ENCODE assay signal across 14 mouse cellular contexts in the genomic region with DNA sequence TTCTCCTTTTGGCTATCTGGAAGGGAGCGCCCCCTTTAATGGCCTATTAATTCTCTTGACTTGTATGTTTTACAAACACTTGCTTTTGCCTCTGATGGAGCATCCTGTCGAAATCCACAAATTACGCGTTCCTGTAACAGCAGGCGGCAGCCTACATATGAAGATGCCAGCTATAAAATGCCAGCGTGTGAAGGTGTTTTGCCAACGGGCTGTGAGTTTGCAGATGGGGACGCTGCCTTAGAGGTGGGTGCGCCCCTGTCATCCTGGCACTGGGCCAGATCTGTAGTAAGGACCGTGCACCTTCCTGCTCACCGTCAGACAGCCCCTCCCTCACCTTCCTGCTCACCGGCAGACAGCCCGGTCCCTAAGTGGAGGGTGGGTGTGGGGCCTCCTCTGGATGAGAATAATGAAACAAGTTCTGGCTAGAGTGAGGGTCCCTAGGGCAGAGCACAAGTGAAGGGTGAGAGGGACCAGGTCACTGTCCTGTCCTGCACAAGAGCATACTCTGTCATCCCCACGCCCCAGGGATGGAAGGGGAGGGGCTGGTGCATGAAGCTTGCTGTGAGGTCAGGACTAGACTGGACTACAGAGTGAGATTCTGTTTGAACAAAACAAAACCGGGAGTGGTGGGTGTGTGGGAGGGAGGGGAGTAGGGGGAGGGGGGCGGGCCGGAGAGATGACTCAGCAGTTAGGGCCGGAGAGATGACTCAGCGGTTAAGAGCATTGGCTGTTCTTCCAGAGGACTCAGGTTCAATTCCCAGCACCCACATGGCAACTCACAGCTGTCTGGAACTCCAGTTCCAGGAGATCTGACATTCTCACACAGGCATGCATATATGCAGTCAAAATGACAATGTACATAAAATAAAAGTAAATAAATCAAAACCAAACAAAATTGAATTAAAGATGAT. TPM values are rescaled to one million over a fixed set of nuclear protein-coding genes. Genes with fewer than 3 reads are reported as not detected.
DNase-seq lines count a peak whose midpoint lies in the region; ATAC-seq and TF ChIP-seq lines count a peak whose summit lies in the region.
"Had no signal": no experiment of that assay in that cellular context is flagged by ENCODE, and none has a peak within 500 bp of the region (broad histone marks: within the 10 kb centered on the region; RNA-seq: fewer than 3 reads in every experiment).

No protein-coding gene starts in this region.

- no peaks in the 10 kb centered on the region for H3K36me3 ChIP-seq in hindbrain, embryonic 13.5 days
- H3K36me3 ChIP-seq in hindbrain, embryonic 12.5 days = no peaks in the 10 kb centered on the region
- H3K36me3 ChIP-seq in lung, embryonic 16.5 days (ENCODE audit: control insufficient read depth, insufficient read depth, low read length) = no peaks in the 10 kb centered on the region
- H3K36me3 ChIP-seq: limb, embryonic 15.5 days had no signal

- H3K4me1 ChIP-seq in hindbrain, embryonic 13.5 days (replicated peaks) = 0 out of 2 replicates have a peak, but pooled peaks cover 7% of the 10 kb centered on the region
- no peaks in the 10 kb centered on the region for H3K4me1 ChIP-seq in hindbrain, embryonic 12.5 days
- 0 out of 2 replicates have a peak, but pooled peaks cover 4% of the 10 kb centered on the region for H3K4me1 ChIP-seq in lung, embryonic 16.5 days (replicated peaks; ENCODE audit: control insufficient read depth, insufficient read depth, low read length)
- H3K4me1 ChIP-seq in cortical plate, adult 2 months (ENCODE audit: control insufficient read depth, insufficient read depth, low read length) = no peaks in the 10 kb centered on the region

- no peak overlapping the region for H3K9ac ChIP-seq in hindbrain, embryonic 13.5 days
- H3K9ac ChIP-seq in hindbrain, embryonic 12.5 days = no peak overlapping the region
- H3K9ac ChIP-seq in lung, embryonic 16.5 days (ENCODE audit: low read length) = no peak overlapping the region
- H3K9ac ChIP-seq: limb, embryonic 15.5 days had no signal

- 70% methylated on average over 19 of the region's 19 CpGs for WGBS in hindbrain, embryonic 13.5 days
- WGBS in hindbrain, embryonic 12.5 days = 76% methylated on average over 19 of the region's 19 CpGs
- WGBS in lung, embryonic 16.5 days = 47% methylated on average over 19 of the region's 19 CpGs

- TF ChIP-seq POLR2A in cortical plate, adult 2 months (IDR thresholded peaks at IDR 0.05; ENCODE audit: extremely low read depth, insufficient read depth, low read length) = no peak

- TF ChIP-seq CTCF in cortical plate, adult 2 months (IDR thresholded peaks at IDR 0.05; ENCODE audit: extremely low read depth, insufficient read depth, low read length) = peak; percentile 14; the same call in 1 of the 2 replicates

- 0 out of 2 replicates have a peak overlapping the region, but pooled peaks have one; percentile 13 for H3K27ac ChIP-seq in hindbrain, embryonic 13.5 days
- no peak overlapping the region for H3K27ac ChIP-seq in hindbrain, embryonic 12.5 days
- H3K27ac ChIP-seq in lung, embryonic 16.5 days (ENCODE audit: low read length) = no peak overlapping the region
- H3K27ac ChIP-seq in cortical plate, adult 2 months (ENCODE audit: insufficient read depth, low read length) = no peak overlapping the region
- H3K27ac ChIP-seq: limb, embryonic 15.5 days had no signal

- no peaks in the 10 kb centered on the region for H3K9me3 ChIP-seq in hindbrain, embryonic 13.5 days
- no peaks in the 10 kb centered on the region for H3K9me3 ChIP-seq in hindbrain, embryonic 12.5 days (replicated peaks)
- H3K9me3 ChIP-seq in lung, embryonic 16.5 days (ENCODE audit: control insufficient read depth, low read length) = no peaks in the 10 kb centered on the region
- H3K9me3 ChIP-seq: limb, embryonic 15.5 days had no signal

- DNase-seq in lung, postnatal 4 days = no peak
- peak; percentile 92 for DNase-seq in ES-CJ7 (ENCODE audit: low read depth, low spot score)
- no peak for DNase-seq in adrenal gland, adult 2 months
- DNase-seq: heart, adult 18-20 months; lung, postnatal 36 days; spleen, adult 18-20 months had no signal

- H3K27me3 ChIP-seq in hindbrain, embryonic 13.5 days = peaks cover 4% of the 10 kb centered on the region; the same call in 1 of the 2 replicates
- H3K27me3 ChIP-seq in hindbrain, embryonic 12.5 days = peaks cover 5% of the 10 kb centered on the region
- H3K27me3 ChIP-seq in lung, embryonic 16.5 days (ENCODE audit: control insufficient read depth, insufficient read depth, low read depth, low read length) = no peaks in the 10 kb centered on the region
- H3K27me3 ChIP-seq: limb, embryonic 15.5 days had no signal

- H3K4me3 ChIP-seq in hindbrain, embryonic 13.5 days = no peak overlapping the region
- no peak overlapping the region for H3K4me3 ChIP-seq in hindbrain, embryonic 12.5 days
- H3K4me3 ChIP-seq in lung, embryonic 16.5 days (ENCODE audit: low read length) = no peak overlapping the region
- H3K4me3 ChIP-seq in cortical plate, adult 2 months (ENCODE audit: insufficient read depth, low read length) = no peak overlapping the region
- H3K4me3 ChIP-seq: limb, embryonic 15.5 days had no signal

- no peak overlapping the region for H3K4me2 ChIP-seq in hindbrain, embryonic 13.5 days
- no peak overlapping the region for H3K4me2 ChIP-seq in hindbrain, embryonic 12.5 days (replicated peaks)
- no peak overlapping the region for H3K4me2 ChIP-seq in lung, embryonic 16.5 days (ENCODE audit: low read depth, low read length)
- H3K4me2 ChIP-seq: limb, embryonic 15.5 days had no signal

- ATAC-seq in hindbrain, embryonic 13.5 days (ENCODE audit: low FRiP score) = no peak
- ATAC-seq in hindbrain, embryonic 12.5 days (ENCODE audit: low FRiP score) = no peak
- peak; percentile 43; the same call in 1 of the 2 replicates for ATAC-seq in lung, embryonic 16.5 days (ENCODE audit: low read depth)
- ATAC-seq: activated CD4-positive, CD25-positive, alpha-beta regulatory T cell, adult 4 months; intestine, postnatal 0 days had no signal

RNA-seq across cellular contexts. Expression of a gene that starts 24.9 kb away (rescaled TPM):
- 22.8 and 24.5 TPM in 2 replicates for polyA plus RNA-seq in hindbrain, embryonic 13.5 days (2015; fragmentation: Nextera tagmentation; extraction: Ambion mirVana)
- polyA plus RNA-seq in hindbrain, embryonic 12.5 days (2016; fragmentation: Nextera tagmentation; extraction: Ambion mirVana) = 23.8 TPM in 2 replicates
- polyA plus RNA-seq in lung, embryonic 16.5 days (2015; fragmentation: Nextera tagmentation; extraction: Ambion mirVana) = 0.18 and 0.19 TPM in 2 replicates
- 56.9 and 62.1 TPM in 2 replicates for polyA plus RNA-seq in cortical plate, adult 2 months (2012; rRNA removed)
- under 1 TPM; 0.21 to 0.92 TPM for total RNA-seq in adrenal gland, adult 2 months (2021)
- 1.8 and 1.9 TPM in 2 replicates for polyA plus RNA-seq in adrenal gland, adult 2 months (2012; rRNA removed)
- total RNA-seq: common myeloid progenitor, adult 5-6 weeks had no signal
- polyA plus RNA-seq: activated CD4-positive, CD25-positive, alpha-beta regulatory T cell, adult 4 months had no signal

RNA-seq across cellular contexts. Expression of a gene that starts 40.9 kb away (rescaled TPM):
- 588 and 607 TPM in 2 replicates for polyA plus RNA-seq in hindbrain, embryonic 13.5 days (2015; fragmentation: Nextera tagmentation; extraction: Ambion mirVana)
- 822 and 828 TPM in 2 replicates for polyA plus RNA-seq in hindbrain, embryonic 12.5 days (2016; fragmentation: Nextera tagmentation; extraction: Ambion mirVana)
- 661 and 761 TPM in 2 replicates for polyA plus RNA-seq in lung, embryonic 16.5 days (2015; fragmentation: Nextera tagmentation; extraction: Ambion mirVana)
- 275 and 286 TPM in 2 replicates for polyA plus RNA-seq in cortical plate, adult 2 months (2012; rRNA removed)
- 100 to 1,000 TPM; 223 to 256 TPM for total RNA-seq in adrenal gland, adult 2 months (2021)
- polyA plus RNA-seq in adrenal gland, adult 2 months (2012; rRNA removed) = 693 and 1,121 TPM in 2 replicates

RNA-seq across cellular contexts. Expression of a gene that starts 41.5 kb away (rescaled TPM):
- 48.0 and 53.9 TPM in 2 replicates for polyA plus RNA-seq in hindbrain, embryonic 13.5 days (2015; fragmentation: Nextera tagmentation; extraction: Ambion mirVana)
- polyA plus RNA-seq in hindbrain, embryonic 12.5 days (2016; fragmentation: Nextera tagmentation; extraction: Ambion mirVana) = 43.3 and 47.6 TPM in 2 replicates
- 36.0 and 36.6 TPM in 2 replicates for polyA plus RNA-seq in lung, embryonic 16.5 days (2015; fragmentation: Nextera tagmentation; extraction: Ambion mirVana)
- polyA plus RNA-seq in cortical plate, adult 2 months (2012; rRNA removed) = 34.8 and 39.8 TPM in 2 replicates
- 10 to 100 TPM; 31.3 to 43.6 TPM for total RNA-seq in adrenal gland, adult 2 months (2021)
- polyA plus RNA-seq in adrenal gland, adult 2 months (2012; rRNA removed) = 36.8 and 48.1 TPM in 2 replicates

RNA-seq across cellular contexts. Expression of a gene that starts 50.5 kb away (rescaled TPM):
- 70.4 and 74.7 TPM in 2 replicates for polyA plus RNA-seq in hindbrain, embryonic 13.5 days (2015; fragmentation: Nextera tagmentation; extraction: Ambion mirVana)
- polyA plus RNA-seq in hindbrain, embryonic 12.5 days (2016; fragmentation: Nextera tagmentation; extraction: Ambion mirVana) = 82.3 and 82.9 TPM in 2 replicates
- 59.5 and 60.8 TPM in 2 replicates for polyA plus RNA-seq in lung, embryonic 16.5 days (2015; fragmentation: Nextera tagmentation; extraction: Ambion mirVana)
- 23.6 and 24.3 TPM in 2 replicates for polyA plus RNA-seq in cortical plate, adult 2 months (2012; rRNA removed)
- total RNA-seq in adrenal gland, adult 2 months (2021) = 10 to 100 TPM; 30.6 to 50.7 TPM
- 17.3 and 18.8 TPM in 2 replicates for polyA plus RNA-seq in adrenal gland, adult 2 months (2012; rRNA removed)

RNA-seq across cellular contexts. Expression of a gene that starts 50.7 kb away (rescaled TPM):
- polyA plus RNA-seq in hindbrain, embryonic 13.5 days (2015; fragmentation: Nextera tagmentation; extraction: Ambion mirVana) = 79.3 and 83.2 TPM in 2 replicates
- 56.1 and 64.9 TPM in 2 replicates for polyA plus RNA-seq in hindbrain, embryonic 12.5 days (2016; fragmentation: Nextera tagmentation; extraction: Ambion mirVana)
- polyA plus RNA-seq in lung, embryonic 16.5 days (2015; fragmentation: Nextera tagmentation; extraction: Ambion mirVana) = 53.5 and 59.9 TPM in 2 replicates
- 32.7 and 33.3 TPM in 2 replicates for polyA plus RNA-seq in cortical plate, adult 2 months (2012; rRNA removed)
- 10 to 100 TPM; 22.5 to 35.2 TPM for total RNA-seq in adrenal gland, adult 2 months (2021)
- polyA plus RNA-seq in adrenal gland, adult 2 months (2012; rRNA removed) = 25.9 and 26.6 TPM in 2 replicates
